Mouse (Mus musculus): Measurements from ENCODE around the gene Traf1. TPM values are rescaled to one million over a fixed set of nuclear protein-coding genes. Genes with fewer than 3 reads are reported as not detected.

The Traf1 gene
- polyA plus RNA-seq (2014; fragmentation: Illumina TruSeq; extraction: RNeasy Lipid Tissue Mini Kit (QIAGEN cat#74804); ENCODE audit: low read depth, low replicate concordance) = 0.73 TPM

DNA sequence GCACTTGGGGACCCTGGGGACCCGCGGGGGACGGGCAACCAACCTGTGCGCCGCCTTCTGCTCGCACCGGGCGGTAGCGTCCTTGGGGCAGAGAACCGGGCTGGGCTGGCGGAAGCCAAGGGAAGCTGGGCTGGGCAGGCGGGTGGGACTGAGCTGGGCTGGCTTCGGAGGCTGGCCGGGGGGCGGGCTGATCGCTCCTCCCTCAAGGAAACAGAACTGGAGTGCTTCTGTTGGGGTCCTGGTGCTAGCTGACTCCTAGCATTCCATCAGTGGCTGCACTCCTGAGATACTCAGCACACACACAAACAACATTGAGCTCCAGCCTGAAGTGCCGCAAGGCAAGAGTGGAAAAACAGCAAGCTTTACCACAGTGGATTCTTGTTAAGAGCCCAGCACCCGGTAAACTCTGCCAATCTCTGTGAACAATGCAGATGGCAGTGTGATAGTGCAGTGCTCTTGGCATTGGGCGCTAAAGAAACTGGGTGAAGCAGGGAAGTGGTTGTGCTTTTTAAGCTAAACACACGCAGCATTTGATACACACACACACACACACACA is at the start of gene Traf1:
Traf1 (minus strand) TSS at position 292 of the 556 bp plus-strand sequence.

DNA sequence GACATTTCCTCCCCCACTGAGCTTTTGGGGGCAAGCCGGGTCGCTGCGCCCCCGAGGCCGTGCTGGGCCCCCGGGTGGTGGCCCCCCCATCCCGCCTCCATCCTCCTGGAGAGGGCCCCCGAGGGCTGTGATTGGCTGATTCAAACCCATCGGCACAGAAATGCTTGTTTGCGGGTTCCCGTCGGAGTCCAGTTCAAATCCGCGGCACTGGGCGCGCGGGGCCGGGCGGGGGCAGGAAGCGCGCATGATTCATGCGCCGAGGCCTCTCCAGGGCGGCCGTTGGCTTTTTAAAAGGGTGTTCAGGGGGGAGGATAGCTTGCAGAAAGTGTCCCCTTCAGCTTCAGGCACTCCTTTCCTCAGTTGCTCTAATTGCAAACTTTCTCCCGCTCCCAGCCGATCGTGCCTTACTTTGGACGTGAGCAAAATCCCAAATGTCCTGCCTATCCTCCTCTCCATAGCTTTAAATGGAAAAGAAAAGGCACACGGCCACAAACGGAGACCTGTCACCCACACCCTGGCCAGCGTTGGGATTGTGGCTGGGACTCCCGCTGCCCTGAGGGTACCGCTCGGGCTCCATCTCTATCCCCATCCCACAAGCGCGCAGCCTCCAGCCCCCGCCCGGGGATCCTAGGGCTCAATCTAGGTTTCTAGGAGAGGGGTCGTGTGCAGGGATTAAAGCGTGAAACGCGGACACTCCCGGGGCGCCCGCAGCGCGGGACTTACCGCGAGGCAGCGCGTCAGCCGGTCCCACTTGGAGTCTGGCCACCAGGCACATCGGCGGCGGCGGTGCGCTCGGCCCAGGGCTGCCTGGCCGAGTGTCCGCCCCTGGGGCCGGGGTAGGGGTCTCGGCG is 48.1 kb downstream of the Traf1 start, which contains the start of gene Phf19:
Phf19 (minus strand) TSS at position 809 of the 851 bp plus-strand sequence.

Other genes with a start within 250 kb of the Traf1 start
- 48.2 TPM for gene Gapvd1, start 206.5 kb downstream of the Traf1 start, polyA plus RNA-seq (2014; fragmentation: Illumina TruSeq; extraction: RNeasy Lipid Tissue Mini Kit (QIAGEN cat#74804); ENCODE audit: low read depth, low replicate concordance)
- gene Hspa5, start 189.8 kb downstream of the Traf1 start, polyA plus RNA-seq (2014; fragmentation: Illumina TruSeq; extraction: RNeasy Lipid Tissue Mini Kit (QIAGEN cat#74804); ENCODE audit: low read depth, low replicate concordance) = 939 TPM
- 53.7 TPM for gene Rabepk, start 161.9 kb downstream of the Traf1 start, polyA plus RNA-seq (2014; fragmentation: Illumina TruSeq; extraction: RNeasy Lipid Tissue Mini Kit (QIAGEN cat#74804); ENCODE audit: low read depth, low replicate concordance)
- 28.6 TPM for gene Fbxw2, start 135.5 kb downstream of the Traf1 start, polyA plus RNA-seq (2014; fragmentation: Illumina TruSeq; extraction: RNeasy Lipid Tissue Mini Kit (QIAGEN cat#74804); ENCODE audit: low read depth, low replicate concordance)
- gene Gm34653, start 128.8 kb downstream of the Traf1 start, polyA plus RNA-seq (2014; fragmentation: Illumina TruSeq; extraction: RNeasy Lipid Tissue Mini Kit (QIAGEN cat#74804); ENCODE audit: low read depth, low replicate concordance) = 0.17 TPM
- gene Cutal, start 87.4 kb downstream of the Traf1 start, polyA plus RNA-seq (2014; fragmentation: Illumina TruSeq; extraction: RNeasy Lipid Tissue Mini Kit (QIAGEN cat#74804); ENCODE audit: low read depth, low replicate concordance) = 0.41 TPM
- 14.2 TPM for gene Psmd5, start 86.8 kb downstream of the Traf1 start, polyA plus RNA-seq (2014; fragmentation: Illumina TruSeq; extraction: RNeasy Lipid Tissue Mini Kit (QIAGEN cat#74804); ENCODE audit: low read depth, low replicate concordance)
- gene Phf19, start 47.7 kb downstream of the Traf1 start, polyA plus RNA-seq (2014; fragmentation: Illumina TruSeq; extraction: RNeasy Lipid Tissue Mini Kit (QIAGEN cat#74804); ENCODE audit: low read depth, low replicate concordance) = not detected
- gene Hc, start 99.7 kb upstream of the Traf1 start, polyA plus RNA-seq (2014; fragmentation: Illumina TruSeq; extraction: RNeasy Lipid Tissue Mini Kit (QIAGEN cat#74804); ENCODE audit: low read depth, low replicate concordance) = 2.1 TPM
- gene AI182371, start 139.8 kb upstream of the Traf1 start, polyA plus RNA-seq (2014; fragmentation: Illumina TruSeq; extraction: RNeasy Lipid Tissue Mini Kit (QIAGEN cat#74804); ENCODE audit: low read depth, low replicate concordance) = 3.5 TPM
- 78.9 TPM for gene Cntrl, start 147.7 kb upstream of the Traf1 start, polyA plus RNA-seq (2014; fragmentation: Illumina TruSeq; extraction: RNeasy Lipid Tissue Mini Kit (QIAGEN cat#74804); ENCODE audit: low read depth, low replicate concordance)
- gene Rab14, start 239.3 kb upstream of the Traf1 start, polyA plus RNA-seq (2014; fragmentation: Illumina TruSeq; extraction: RNeasy Lipid Tissue Mini Kit (QIAGEN cat#74804); ENCODE audit: low read depth, low replicate concordance) = 96.7 TPM